8 mouse cellular contexts compared by ENCODE assay signal in genomic region chr13:20093307-20094045, GRCm38 (mm10). TPM values are rescaled to one million over a fixed set of nuclear protein-coding genes. Genes with fewer than 3 reads are reported as not detected.
DNase-seq lines count a peak whose midpoint lies in the region; ATAC-seq lines count a peak whose summit lies in the region.

No protein-coding gene starts in this region.

- H3K36me3 ChIP-seq in heart, embryonic 11.5 days (ENCODE audit: control insufficient read depth, insufficient read depth, low read length): no peaks in the 10 kb centered on the region
- no peaks in the 10 kb centered on the region for H3K36me3 ChIP-seq in heart, embryonic 15.5 days
- H3K36me3 ChIP-seq in lung, embryonic 16.5 days (ENCODE audit: control insufficient read depth, insufficient read depth, low read length): no peaks in the 10 kb centered on the region; the same call in 1 of the 2 replicates

- no peak overlapping the region for H3K9ac ChIP-seq in heart, embryonic 11.5 days (ENCODE audit: low read depth, low read length)
- H3K9ac ChIP-seq in heart, embryonic 15.5 days: no peak overlapping the region
- peak overlapping the region; percentile 51 for H3K9ac ChIP-seq in lung, embryonic 16.5 days (ENCODE audit: low read length)

- no peaks in the 10 kb centered on the region for H3K9me3 ChIP-seq in heart, embryonic 11.5 days (replicated peaks; ENCODE audit: control insufficient read depth, low read length)
- H3K9me3 ChIP-seq in heart, embryonic 15.5 days (replicated peaks): no peaks in the 10 kb centered on the region
- H3K9me3 ChIP-seq in lung, embryonic 16.5 days (ENCODE audit: control insufficient read depth, low read length): no peaks in the 10 kb centered on the region

- no peak overlapping the region for H3K27ac ChIP-seq in heart, embryonic 11.5 days (ENCODE audit: low read depth, low read length)
- H3K27ac ChIP-seq in heart, embryonic 15.5 days: no peak overlapping the region
- H3K27ac ChIP-seq in lung, embryonic 16.5 days (ENCODE audit: low read length): peak overlapping the region; percentile 64

- WGBS in heart, embryonic 11.5 days (ENCODE audit: insufficient replicate concordance): 57% methylated on average over 19 of the region's 19 CpGs
- WGBS in heart, embryonic 15.5 days: 49% methylated on average over 19 of the region's 19 CpGs
- 34% methylated on average over 19 of the region's 19 CpGs for WGBS in lung, embryonic 16.5 days

- no peak for ATAC-seq in heart, embryonic 11.5 days (replicated peaks; ENCODE audit: insufficient number of reproducible peaks, low FRiP score, low TSS enrichment)
- ATAC-seq in heart, embryonic 15.5 days (replicated peaks; ENCODE audit: insufficient number of reproducible peaks, insufficient read depth, low FRiP score, low read depth): 0 out of 2 replicates have a peak, but pooled peaks have one; percentile 25
- ATAC-seq in lung, embryonic 16.5 days (ENCODE audit: low read depth): peak; percentile 59

- no peak overlapping the region; the same call in 1 of the 2 replicates for H3K4me2 ChIP-seq in heart, embryonic 11.5 days
- H3K4me2 ChIP-seq in heart, embryonic 15.5 days: peak overlapping the region; percentile 25; the same call in 1 of the 2 replicates
- H3K4me2 ChIP-seq in lung, embryonic 16.5 days (ENCODE audit: low read depth, low read length): peak overlapping the region; percentile 37

- H3K4me1 ChIP-seq in heart, embryonic 11.5 days (ENCODE audit: control insufficient read depth, insufficient read depth, low read length): peaks cover 3% of the 10 kb centered on the region; the same call in 1 of the 2 replicates
- H3K4me1 ChIP-seq in heart, embryonic 15.5 days (replicated peaks): peaks cover 21% of the 10 kb centered on the region
- H3K4me1 ChIP-seq in lung, embryonic 16.5 days (replicated peaks; ENCODE audit: control insufficient read depth, insufficient read depth, low read length): peaks cover 35% of the 10 kb centered on the region

- no peak overlapping the region for H3K4me3 ChIP-seq in heart, embryonic 11.5 days (ENCODE audit: low read depth, low read length)
- no peak overlapping the region for H3K4me3 ChIP-seq in heart, embryonic 15.5 days
- peak overlapping the region; percentile 12 for H3K4me3 ChIP-seq in lung, embryonic 16.5 days (ENCODE audit: low read length)

- H3K27me3 ChIP-seq in heart, embryonic 11.5 days (ENCODE audit: control insufficient read depth, insufficient read depth, low read length): peaks cover 7% of the 10 kb centered on the region; the same call in 1 of the 2 replicates
- H3K27me3 ChIP-seq in heart, embryonic 15.5 days: peaks cover 8% of the 10 kb centered on the region; the same call in 1 of the 2 replicates
- no peaks in the 10 kb centered on the region for H3K27me3 ChIP-seq in lung, embryonic 16.5 days (ENCODE audit: control insufficient read depth, insufficient read depth, low read depth, low read length)

- peak; percentile 98 for DNase-seq in heart, adult 11 months
- DNase-seq in ES-CJ7 (ENCODE audit: low read depth, low spot score): peak; percentile 12
- peak; percentile 74 for DNase-seq in thymus, postnatal 10 days (ENCODE audit: low spot score in 2 of 2)
- no peak for DNase-seq in urinary bladder, postnatal 4 days (ENCODE audit: low spot score in 2 of 2)
- DNase-seq in cerebellum, adult 9-11 months: no peak

RNA-seq across cellular contexts. Expression of gene Elmo1, which starts 3.1 kb away (rescaled TPM):
- polyA plus RNA-seq in heart, embryonic 11.5 days (2014; fragmentation: Nextera tagmentation; extraction: Ambion mirVana): 9.4 and 10.7 TPM in 2 replicates
- 10.1 and 17.6 TPM in 2 replicates for polyA plus RNA-seq in heart, embryonic 15.5 days (2015; fragmentation: Nextera tagmentation; extraction: Ambion mirVana)
- 43.9 and 44.3 TPM in 2 replicates for polyA plus RNA-seq in lung, embryonic 16.5 days (2015; fragmentation: Nextera tagmentation; extraction: Ambion mirVana)

Comparison
In these comparisons a context has a peak if more than half of its experiments do, and no peak if none do; other contexts are left out.
1. DNase-seq: peak in heart, adult 11 months (single experiment), ES-CJ7 (single experiment) and thymus, postnatal 10 days (2 of 2); none in urinary bladder, postnatal 4 days (0 of 2) and cerebellum, adult 9-11 months (single experiment).